Mouse (Mus musculus) hindbrain, embryonic 14.5 days (tissue): ENCODE measurements around the gene Gm49601. TPM values are rescaled to one million over a fixed set of nuclear protein-coding genes. Genes with fewer than 3 reads are reported as not detected.

Source experiments
- ATAC-seq: fragments of 200-750 bp; cut with Nextera tagmentation; 2 replicates; pipeline ENCODE4 v1.8.0; 2017; ENCODE audit warnings: moderate number of reproducible peaks, mild to moderate bottlenecking, moderate TSS enrichment, moderate library complexity; ENCODE audit not compliant: low FRiP score
- DNase-seq: peaks from one replicate; pipeline ENCODE4 v3.0.0-alpha.2; 2015; ENCODE audit warnings: low spot score
- H3K27ac ChIP-seq: fragments of 300-500 bp; sonication (generic); 2 replicates; pipeline ENCODE4 v1.5.1; 2014; ENCODE audit warnings: mild to moderate bottlenecking, moderate library complexity
- H3K27me3 ChIP-seq: fragments of 300-500 bp; sonication (generic); 2 replicates; pipeline ENCODE4 v1.6.1; 2014; ENCODE audit warnings: mild to moderate bottlenecking, low read length, mixed read lengths; ENCODE audit not compliant: control insufficient read depth, insufficient read depth
- H3K36me3 ChIP-seq: fragments of 300-500 bp; sonication (generic); replicated peaks from 2 replicates; pipeline ENCODE4 v1.6.1; 2014; ENCODE audit not compliant: control insufficient read depth, insufficient read depth
- H3K4me1 ChIP-seq: fragments of 300-500 bp; sonication (generic); replicated peaks from 2 replicates; pipeline ENCODE4 v1.6.1; 2014; ENCODE audit warnings: antibody characterized with exemption, low read length, mixed read lengths; ENCODE audit not compliant: control insufficient read depth, insufficient read depth
- H3K4me2 ChIP-seq: fragments of 300-500 bp; sonication (generic); replicated peaks from 2 replicates; pipeline ENCODE4 v1.6.1; 2014; ENCODE audit warnings: mild to moderate bottlenecking, moderate library complexity
- H3K4me3 ChIP-seq: fragments of 300-500 bp; sonication (generic); replicated peaks from 2 replicates; pipeline ENCODE4 v1.5.1; 2014; ENCODE audit warnings: mild to moderate bottlenecking, low read length
- H3K9ac ChIP-seq: fragments of 300-500 bp; sonication (generic); 2 replicates; pipeline ENCODE4 v1.6.1; 2014
- H3K9me3 ChIP-seq: fragments of 300-500 bp; sonication (generic); 2 replicates; pipeline ENCODE4 v1.6.1; 2016; ENCODE audit warnings: low read length; ENCODE audit not compliant: control insufficient read depth
- WGBS: fragments of 180-500 bp; shearing (Covaris S2); extraction: QIAGEN DNeasy Blood & Tissue Kit; methylation state at CpG from one replicate; pipeline ENCODE4 v1.1.7; 2014; 5-methylcytosine and 5-hydroxymethylcytosine counted together
- polyA plus RNA-seq: library from polyadenylated mRNA; unstranded; fragments of >200 nt; fragmentation: Nextera tagmentation; extraction: Ambion mirVana; gene quantifications from 2 replicates; pipeline ENCODE4 v1.2.1, GENCODE M21; 2014

Gm49601 gene
- polyA plus RNA-seq, 1 experiment from 2014 or later: 6.9 TPM

DNA sequence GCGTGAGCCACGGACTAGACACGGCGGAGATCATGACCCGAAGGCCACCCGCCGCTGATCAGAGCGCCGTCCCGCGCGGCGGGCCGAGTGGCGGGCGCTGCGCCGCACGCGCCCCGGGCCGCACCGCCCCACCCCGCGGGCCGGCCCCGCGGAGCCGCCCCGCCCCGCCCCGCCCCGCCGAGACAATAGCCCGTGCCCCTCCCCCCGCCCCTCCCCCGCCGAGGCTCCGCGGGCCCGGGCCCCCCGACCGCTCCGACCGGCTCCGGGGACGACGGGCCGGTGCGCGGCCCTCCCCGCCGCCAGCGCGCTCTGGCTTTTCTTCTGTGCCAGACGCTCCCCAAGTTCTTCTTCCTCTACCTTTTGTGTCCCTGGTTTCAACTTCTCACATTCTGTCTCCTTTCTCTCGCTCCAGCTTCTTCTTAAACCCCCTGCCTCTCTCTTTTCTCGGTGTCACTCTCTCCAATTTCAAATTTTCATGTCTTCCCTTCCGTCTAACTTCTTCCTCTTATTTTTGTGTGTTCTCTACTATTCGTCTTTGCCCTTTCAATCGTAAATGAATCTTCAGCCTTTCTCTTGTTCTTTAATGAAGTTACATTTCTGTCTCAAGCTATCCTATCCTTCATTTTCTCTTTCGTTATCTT is 39.2 kb downstream of the Gm49601 start:
- peaks cover 93% of the 10 kb centered on the region for H3K27me3 ChIP-seq
- H3K36me3 ChIP-seq: no peaks in the 10 kb centered on the region
- H3K4me2 ChIP-seq: peak overlapping the region; percentile 53
- 2% methylated on average over 26 of the region's 62 CpGs for WGBS
- DNase-seq (no peak), ATAC-seq (no peak)
- H3K4me3 ChIP-seq: peak overlapping the region; percentile 33
- no peak overlapping the region for H3K27ac ChIP-seq
- H3K4me1 ChIP-seq: peaks cover 21% of the 10 kb centered on the region
- H3K9ac ChIP-seq: peak overlapping the region; percentile 40
- no peaks in the 10 kb centered on the region for H3K9me3 ChIP-seq

DNA sequence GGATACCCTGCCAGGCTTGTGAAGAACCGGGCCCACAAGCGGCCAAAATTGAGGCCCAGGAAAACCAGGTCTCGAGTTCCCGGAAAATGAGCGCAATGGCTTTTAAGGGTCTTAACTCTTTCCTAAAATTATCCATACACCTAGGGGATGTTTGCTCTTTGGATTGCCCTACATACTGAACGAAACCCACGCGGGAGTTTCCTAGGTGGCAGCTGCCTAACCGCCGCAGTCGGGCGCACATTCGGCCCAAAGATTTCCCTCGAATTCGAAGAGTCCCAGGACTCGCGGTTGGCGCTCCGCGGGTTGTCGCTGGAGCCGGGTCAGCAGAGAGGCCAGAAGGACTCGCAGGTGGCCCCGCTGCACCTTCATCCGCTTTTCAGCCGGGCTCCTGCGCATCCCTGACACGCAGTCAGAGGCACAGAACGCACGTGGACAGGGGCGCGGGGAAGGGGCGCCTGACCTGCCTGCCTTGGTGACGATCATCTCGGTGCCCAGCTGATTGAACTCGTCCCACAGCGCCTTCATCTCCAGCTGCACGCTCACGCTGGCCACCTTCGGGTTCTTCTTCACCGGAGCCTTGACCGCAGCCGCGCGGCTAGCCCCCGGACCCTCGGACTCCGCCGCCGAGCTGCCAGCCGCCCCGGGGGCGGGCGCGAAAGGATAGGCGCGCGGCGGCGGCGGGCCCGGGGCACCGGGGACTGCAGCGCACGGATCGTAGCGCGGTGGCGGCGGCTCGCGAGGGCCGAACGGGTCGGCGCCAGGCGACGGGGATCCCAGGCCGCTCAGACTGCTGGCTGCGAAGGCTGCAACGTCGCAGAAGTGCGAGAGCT is 39.9 kb downstream of the Gm49601 start:
- peaks cover 24% of the 10 kb centered on the region for H3K4me1 ChIP-seq
- WGBS: 1% methylated on average over 81 of the region's 83 CpGs

DNA sequence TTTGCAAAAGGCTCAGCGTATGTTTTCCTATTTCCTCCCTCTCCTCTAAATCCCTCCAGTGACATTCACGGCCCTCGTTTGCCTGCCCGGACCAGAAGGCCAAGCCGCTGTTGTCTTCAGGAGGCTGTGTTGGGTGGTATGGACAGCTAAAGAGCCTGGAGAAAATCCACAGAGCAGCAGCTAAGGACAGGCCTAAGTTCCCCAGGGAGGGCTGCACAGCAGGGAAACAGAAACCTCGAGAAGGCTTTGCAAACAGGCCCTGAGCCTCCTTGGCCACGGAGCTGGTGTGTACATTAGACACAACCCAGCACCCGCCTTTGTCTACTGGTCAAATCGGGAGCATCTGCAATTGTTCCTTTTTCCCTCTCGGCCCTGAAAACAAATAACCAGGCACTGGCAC is 40.6 kb downstream of the Gm49601 start:
- ATAC-seq: no peak
- Histone ChIP-seq H3K9ac (no peak overlapping the region), H3K4me3 (peak overlapping the region; percentile 33; the same call in 1 of the 2 replicates), H3K4me2 (peak overlapping the region; percentile 53), H3K36me3 (no peaks in the 10 kb centered on the region), H3K9me3 (no peaks in the 10 kb centered on the region), H3K4me1 (peaks cover 24% of the 10 kb centered on the region), H3K27ac (no peak overlapping the region), H3K27me3 (peaks cover 93% of the 10 kb centered on the region)
- no peak for DNase-seq
- 4% methylated on average over 10 of the region's 10 CpGs for WGBS

More for the DNA sequence above, 39.9 kb downstream of the Gm49601 start:
- H3K4me3 ChIP-seq: peak overlapping the region; percentile 33
- H3K27me3 ChIP-seq: peaks cover 93% of the 10 kb centered on the region
- H3K27ac ChIP-seq: no peak overlapping the region
- no peak for DNase-seq
- H3K36me3 ChIP-seq: no peaks in the 10 kb centered on the region
- H3K4me2 ChIP-seq: peak overlapping the region; percentile 53
- peak overlapping the region; percentile 40 for H3K9ac ChIP-seq
- no peaks in the 10 kb centered on the region for H3K9me3 ChIP-seq
- ATAC-seq: no peak

DNA sequence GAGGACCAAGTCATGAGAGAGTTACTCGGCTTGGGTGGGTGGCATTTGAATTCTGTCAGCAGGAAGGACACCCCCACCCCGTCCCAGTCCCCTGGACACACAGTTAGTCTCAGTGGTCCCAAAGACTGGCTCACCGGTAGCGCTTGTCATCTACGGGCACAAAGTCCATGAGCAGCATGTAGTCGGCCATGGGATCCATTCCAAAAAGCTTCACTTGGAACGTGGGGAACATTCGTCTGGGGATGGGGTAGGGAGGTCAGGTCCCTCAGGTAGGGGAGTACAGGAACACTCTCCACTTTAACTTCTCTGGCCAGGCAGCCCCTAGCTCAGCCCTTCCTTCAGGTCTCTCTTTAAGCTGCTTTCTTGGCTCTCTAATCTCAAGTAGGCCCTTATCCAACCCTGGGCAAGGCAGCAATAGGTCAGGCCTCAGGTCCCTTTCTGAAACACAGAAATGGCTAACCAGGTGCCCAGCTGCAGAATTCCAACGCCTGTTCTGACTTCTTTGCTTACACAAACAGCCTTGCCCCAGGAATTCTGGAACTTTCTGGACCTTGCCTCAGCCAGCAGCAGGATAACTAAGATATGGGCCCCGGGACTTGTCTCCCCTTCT is 41.2 kb downstream of the Gm49601 start:
- Histone ChIP-seq H3K4me2 (peak overlapping the region; percentile 53; the same call in 1 of the 2 replicates), H3K9ac (no peak overlapping the region), H3K9me3 (no peaks in the 10 kb centered on the region), H3K4me3 (peak overlapping the region; percentile 7; the same call in 1 of the 2 replicates), H3K27me3 (peaks cover 93% of the 10 kb centered on the region), H3K27ac (no peak overlapping the region), H3K4me1 (peaks cover 20% of the 10 kb centered on the region), H3K36me3 (no peaks in the 10 kb centered on the region)
- ATAC-seq (no peak), DNase-seq (no peak)
- 13% methylated on average over 10 of the region's 10 CpGs for WGBS

DNA sequence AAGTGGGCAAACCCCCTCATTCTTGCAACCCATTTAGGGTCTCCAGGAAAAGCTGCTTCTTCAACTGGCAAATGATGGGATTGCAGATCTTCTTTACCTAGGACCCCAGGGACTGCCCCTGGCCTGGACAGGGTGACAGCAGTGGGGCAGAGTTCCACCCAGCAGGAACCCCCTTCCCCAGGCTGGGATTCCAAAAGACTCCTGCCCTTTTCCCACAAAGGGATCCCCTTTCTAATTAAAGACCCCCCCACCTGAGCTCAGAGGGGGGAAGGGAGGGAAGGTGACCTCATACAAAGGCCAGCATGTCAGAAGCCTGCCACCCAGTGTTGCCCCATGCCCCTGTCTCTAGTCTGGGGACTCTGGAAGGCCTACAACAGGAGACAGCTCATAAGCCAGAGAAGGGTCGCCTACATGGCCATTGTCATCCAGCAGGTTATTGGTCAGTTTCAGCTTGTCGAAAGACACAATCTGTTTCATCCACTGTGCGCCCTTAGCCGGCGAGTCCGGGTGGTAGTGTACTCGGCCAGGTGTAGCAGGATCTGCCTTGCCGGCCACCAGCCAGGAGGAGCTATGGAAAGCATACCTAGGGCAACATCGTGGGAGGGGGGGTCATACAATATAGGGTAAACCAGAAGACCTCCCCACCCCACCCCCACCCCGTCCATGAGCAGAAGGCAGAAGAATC is 42.4 kb downstream of the Gm49601 start:
- peaks cover 91% of the 10 kb centered on the region for H3K27me3 ChIP-seq
- no peak overlapping the region for H3K27ac ChIP-seq
- 10% methylated on average over 10 of the region's 10 CpGs for WGBS
- H3K4me3 ChIP-seq: no peak overlapping the region
- no peaks in the 10 kb centered on the region for H3K36me3 ChIP-seq
- no peak overlapping the region for H3K9ac ChIP-seq
- no peak overlapping the region for H3K4me2 ChIP-seq
- no peak for ATAC-seq
- H3K9me3 ChIP-seq: no peaks in the 10 kb centered on the region
- peaks cover 20% of the 10 kb centered on the region for H3K4me1 ChIP-seq
- DNase-seq: no peak

DNA sequence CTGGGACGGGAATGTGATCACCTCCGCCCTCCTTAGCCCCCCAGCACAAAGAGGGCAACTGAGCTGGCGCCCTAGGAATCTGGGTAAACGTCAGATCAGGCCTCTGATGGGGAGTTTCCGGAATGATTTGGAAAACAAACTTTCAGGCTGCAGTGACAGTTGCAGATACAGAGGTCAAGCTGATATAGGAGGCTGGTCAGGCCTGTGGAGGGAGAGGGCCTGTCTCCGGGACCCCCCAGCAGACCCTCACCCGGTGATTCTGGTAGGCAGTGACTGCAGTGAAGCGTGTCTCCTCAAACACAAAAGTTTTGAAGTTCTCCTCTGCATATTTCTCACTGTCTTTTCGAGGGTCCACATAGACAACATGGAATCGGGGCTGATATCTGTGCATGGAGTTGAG is 43.1 kb downstream of the Gm49601 start:
- Histone ChIP-seq H3K9ac (no peak overlapping the region), H3K4me3 (peak overlapping the region; percentile 37; the same call in 1 of the 2 replicates), H3K9me3 (no peaks in the 10 kb centered on the region), H3K36me3 (no peaks in the 10 kb centered on the region), H3K27me3 (peaks cover 85% of the 10 kb centered on the region), H3K4me1 (peaks cover 20% of the 10 kb centered on the region), H3K27ac (no peak overlapping the region), H3K4me2 (no peak overlapping the region)
- ATAC-seq (no peak), DNase-seq (no peak)
- 10% methylated on average over 10 of the region's 10 CpGs for WGBS

DNA sequence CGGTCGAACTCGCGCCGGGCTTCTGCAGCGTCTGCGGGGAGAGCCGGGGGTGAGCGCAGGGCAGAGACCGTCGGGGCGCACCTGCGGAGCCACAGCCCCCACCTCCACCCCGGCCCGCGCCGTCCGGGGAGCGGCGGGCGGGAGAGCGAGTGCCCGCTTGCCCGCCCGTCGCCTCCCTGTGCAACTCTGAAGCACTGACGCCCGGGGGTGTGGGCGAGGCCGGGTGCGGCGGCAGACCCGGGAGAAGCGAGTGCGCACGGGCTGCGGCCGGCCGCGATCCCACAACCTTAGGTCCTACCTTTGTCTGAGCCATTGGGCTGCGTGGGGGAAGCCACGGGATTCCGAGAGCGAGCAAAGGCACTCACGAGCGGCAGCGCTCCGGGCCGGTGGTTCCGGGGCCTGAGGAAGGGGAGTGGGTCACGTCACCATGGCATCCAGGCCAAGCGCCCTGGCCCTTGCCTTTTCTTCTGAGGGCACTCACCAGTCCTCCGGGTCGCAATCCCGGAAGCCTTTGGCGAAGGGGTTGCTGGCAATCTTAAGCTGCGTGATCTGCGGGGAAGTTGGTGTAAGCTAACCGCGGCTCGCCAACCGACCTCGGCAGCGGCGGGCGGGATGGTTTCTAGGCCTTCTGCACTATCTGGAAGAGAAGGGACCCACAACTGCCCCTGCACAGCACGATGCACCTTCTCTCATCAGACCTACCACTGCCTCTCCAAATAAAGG is 43.6 kb downstream of the Gm49601 start:
- Histone ChIP-seq H3K9me3 (no peaks in the 10 kb centered on the region), H3K4me1 (peaks cover 20% of the 10 kb centered on the region), H3K4me3 (peak overlapping the region; percentile 37), H3K27me3 (peaks cover 79% of the 10 kb centered on the region), H3K36me3 (no peaks in the 10 kb centered on the region), H3K27ac (no peak overlapping the region), H3K9ac (peak overlapping the region; percentile 28; the same call in 1 of the 2 replicates), H3K4me2 (peak overlapping the region; percentile 55)
- ATAC-seq (no peak), DNase-seq (no peak)
- WGBS: 2% methylated on average over 55 of the region's 67 CpGs

DNA sequence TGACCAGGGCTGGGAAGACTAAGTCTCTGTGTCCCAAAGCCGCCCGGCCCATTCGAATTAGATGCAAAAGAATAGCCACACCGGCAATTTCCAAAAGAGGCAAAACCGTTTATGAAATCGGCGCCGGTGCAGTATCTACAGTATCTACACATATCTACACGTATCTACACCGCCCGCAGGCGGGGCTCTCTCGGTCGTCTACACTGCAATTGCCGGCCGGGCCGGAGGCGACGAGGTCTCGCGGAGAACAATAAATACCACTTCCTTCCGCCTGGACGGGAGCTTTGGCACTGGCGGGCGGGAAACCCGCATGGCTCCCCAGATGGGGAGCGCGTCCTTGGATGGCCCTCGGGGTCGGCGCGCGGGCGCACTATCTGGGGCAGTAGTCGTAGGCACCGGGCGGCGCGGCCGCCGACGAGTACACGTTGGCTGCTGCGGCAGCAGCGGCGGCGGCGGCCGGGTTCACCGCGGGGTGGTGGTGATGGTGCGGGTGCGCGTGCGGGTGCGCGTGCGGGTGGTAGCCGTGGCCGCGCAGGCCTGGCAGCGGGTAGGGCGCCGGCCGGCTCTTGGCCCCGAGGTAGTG is 44.5 kb downstream of the Gm49601 start:
- peaks cover 19% of the 10 kb centered on the region for H3K4me1 ChIP-seq
- H3K27me3 ChIP-seq: peaks cover 77% of the 10 kb centered on the region
- H3K9ac ChIP-seq: peak overlapping the region; percentile 28
- peak overlapping the region; percentile 37 for H3K4me3 ChIP-seq
- H3K4me2 ChIP-seq: peak overlapping the region; percentile 55
- DNase-seq: no peak
- H3K27ac ChIP-seq: no peak overlapping the region
- under 1% methylated on average over 64 of the region's 66 CpGs for WGBS
- no peaks in the 10 kb centered on the region for H3K9me3 ChIP-seq
- no peak; the same call in 1 of the 2 replicates for ATAC-seq
- H3K36me3 ChIP-seq: no peaks in the 10 kb centered on the region
